Mouse (Mus musculus) MEL-GATA-1-ER (cell line): ENCODE data around the gene Fer1l4.
A peak's percentile ranks its signal among the peaks of the same experiment; 100 is the strongest.

Experiments used
- DNase-seq: peaks from one replicate; pipeline ENCODE4 v3.0.0-alpha.2; 2012; ENCODE audit warnings: low read depth; ENCODE audit errors: extremely low read depth

The Fer1l4 gene

DNA sequence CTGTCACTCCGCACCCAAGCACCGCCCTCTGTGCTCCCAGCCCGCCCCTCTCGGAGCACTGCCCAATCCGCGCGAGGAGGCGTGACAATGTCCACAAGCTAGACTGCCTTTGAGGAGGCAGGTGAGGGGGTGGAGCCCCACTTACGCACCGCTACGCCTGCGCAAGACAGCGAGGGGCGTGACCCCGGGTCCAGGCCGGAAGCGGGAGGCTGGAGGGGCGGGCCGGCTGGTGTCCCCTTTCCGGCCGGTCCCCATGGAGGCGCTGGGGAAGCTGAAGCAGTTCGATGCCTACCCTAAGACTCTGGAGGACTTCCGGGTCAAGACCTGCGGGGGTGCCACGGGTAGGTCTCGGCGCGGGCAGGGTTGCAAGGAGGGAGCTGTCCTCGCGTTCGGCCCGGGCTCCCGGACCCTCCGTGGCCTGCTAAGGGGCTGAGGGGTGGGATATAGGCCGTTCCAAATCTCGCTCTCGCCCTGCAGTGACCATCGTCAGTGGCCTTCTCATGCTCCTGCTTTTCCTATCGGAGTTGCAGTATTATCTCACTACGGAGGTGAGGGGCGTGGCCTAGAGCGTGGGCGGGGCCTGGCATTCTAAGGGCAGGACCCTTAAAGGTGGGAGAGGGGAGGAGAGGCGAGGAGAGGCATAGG lies 44.7 kb downstream of the Fer1l4 start, which contains the start of the genes 6430550D23Rik and Ergic3:
Gene 6430550D23Rik, minus strand, starts transcription at position 90 of the 645 bp plus-strand sequence.
Gene Ergic3, plus strand, starts transcription at position 158 of the 645 bp plus-strand sequence.
- peak; percentile 87 for DNase-seq

DNA sequence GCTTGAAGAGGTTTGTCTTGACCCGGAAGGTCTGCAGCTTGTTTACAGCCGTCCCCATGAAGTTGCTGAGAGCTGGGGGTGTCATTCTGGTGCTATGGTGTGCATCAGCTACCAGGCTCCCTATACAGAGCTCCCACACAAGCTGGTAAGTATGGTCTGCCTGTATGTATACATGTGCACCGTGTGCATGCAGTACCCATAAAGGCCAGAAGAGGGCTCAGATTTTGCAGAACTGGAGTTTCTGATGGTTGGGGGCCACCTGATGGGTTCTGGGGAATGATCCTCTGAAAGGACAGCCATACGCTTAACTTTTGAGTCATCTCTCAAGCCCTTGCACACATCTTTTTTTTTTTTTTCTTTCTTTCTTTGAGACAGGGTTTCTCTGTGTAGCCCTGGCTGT lies 47.4 kb downstream of the Fer1l4 start:
- DNase-seq: no peak

DNA sequence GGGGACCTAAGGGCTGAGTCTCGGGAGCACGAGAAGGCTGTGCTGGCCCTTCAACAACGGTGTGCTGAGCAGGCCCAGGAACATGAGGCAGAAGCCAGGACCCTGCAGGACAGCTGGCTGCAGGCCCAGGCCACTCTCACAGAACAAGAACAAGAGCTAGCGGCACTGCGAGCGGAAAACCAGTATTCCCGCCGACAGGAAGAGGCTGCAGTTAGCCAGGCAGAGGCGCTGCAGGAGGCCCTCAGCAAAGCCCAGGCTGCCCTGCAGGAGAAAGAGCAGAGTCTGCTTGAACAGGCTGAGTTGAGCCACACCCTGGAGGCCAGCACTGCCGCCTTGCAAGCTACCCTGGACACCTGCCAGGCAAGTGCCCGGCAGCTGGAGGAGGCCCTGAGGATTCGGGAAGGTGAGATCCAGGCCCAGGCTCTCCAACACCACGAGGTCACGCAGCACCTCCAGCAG lies 60.9 kb downstream of the Fer1l4 start:
- DNase-seq: no peak

DNA sequence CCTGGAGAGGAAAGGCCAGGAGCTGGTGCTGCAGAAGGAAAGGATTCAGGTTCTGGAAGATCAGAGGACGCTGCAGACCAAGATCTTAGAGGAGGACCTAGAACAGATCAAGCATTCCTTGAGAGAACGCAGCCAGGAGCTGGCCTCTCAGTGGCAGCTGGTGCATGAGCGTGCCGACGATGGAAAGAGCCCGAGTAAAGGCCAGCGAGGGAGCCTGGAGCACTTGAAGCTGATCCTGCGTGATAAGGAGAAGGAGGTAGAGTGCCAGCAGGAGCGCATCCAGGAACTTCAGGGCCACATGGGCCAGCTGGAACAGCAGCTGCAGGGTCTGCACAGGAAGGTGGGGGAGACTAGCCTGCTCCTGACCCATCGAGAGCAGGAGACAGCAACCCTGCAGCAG lies 61.6 kb downstream of the Fer1l4 start:
- DNase-seq: no peak

DNA sequence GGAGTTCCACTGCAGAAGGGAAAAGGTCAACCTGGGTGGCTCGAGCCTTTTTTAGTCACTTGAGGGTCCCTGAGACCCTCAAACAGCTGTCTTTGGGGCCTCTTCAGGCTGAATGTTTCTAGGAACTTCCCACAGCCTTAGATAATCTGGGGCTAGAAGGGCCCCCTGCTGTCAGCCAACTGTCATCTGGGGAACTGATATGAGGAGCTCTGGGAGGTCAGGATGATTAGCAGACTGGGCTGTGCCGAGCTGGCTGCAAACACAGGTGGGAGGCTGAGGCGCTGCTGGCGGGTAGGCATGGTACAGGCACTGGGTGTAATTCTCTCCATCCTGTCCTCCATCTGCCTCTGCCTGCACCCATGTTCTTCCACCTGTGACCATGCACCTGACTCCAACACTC lies 63.7 kb downstream of the Fer1l4 start:
- peak; percentile 68 for DNase-seq

DNA sequence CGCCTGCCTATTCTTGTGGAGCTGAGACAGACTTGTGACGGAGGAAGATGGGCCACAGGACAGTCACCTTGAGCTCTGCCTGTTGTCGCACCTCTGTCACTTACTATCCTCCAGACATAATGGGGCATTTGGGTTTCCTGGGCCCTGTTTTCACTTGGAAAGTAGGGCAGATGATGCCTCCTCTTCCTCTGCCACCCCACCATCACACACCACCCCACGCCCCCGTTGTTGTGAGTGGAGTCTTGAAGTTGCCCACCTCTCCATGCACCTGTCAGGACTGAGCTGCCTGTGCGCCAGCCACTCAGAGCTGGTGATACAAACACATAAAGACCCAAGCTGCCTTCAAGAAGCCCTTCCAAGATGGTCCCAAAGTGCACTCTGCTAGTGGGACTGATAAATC lies 65.6 kb downstream of the Fer1l4 start:
- no peak for DNase-seq

DNA sequence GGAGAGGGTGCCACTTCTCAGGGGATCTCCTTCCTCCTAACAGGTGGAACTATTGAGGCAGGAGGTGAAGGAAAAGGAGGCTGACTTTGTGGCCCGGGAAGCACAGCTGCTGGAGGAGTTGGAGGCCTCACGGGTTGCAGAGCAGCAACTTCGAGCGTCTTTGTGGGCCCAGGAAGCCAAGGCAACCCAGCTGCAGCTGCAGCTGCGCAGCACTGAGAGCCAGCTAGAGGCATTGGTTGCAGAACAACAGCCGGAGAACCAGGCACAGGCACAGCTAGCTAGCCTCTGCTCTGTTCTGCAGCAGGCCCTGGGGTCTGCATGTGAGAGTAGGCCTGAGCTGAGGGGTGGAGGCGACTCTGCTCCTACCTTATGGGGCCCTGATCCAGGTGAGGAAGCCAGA lies 67.0 kb downstream of the Fer1l4 start:
- DNase-seq: no peak

DNA sequence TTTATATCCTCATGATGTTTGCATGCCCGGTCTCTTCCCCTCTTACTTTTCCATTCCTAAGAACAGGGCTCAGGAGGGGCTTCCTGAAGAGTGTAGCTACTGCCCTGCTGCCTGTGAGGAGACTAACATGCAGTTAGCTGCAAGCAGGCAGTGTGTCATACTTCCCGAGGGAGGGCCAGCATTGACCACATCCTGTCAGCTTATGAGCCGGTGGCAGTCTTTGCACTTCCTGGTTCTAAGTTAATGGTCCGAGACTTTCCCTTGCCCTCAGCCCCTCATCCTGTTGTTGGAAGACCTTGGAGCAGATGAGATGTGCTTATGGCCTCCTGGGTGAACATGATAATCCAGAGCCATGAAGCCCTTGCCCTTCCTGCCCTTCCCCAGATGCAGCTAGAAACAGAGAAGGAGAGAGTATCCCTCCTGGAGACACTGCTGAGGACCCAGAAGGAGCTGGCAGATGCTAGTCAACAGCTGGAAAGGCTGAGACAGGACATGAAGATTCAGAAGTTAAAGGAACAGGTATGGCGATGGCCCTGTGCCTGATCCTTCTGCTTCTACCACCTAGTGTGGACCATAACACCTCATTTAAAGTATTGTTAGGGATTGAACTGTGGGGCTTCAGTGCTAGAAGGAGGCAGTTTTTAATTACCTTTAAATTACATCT lies 73.3 kb downstream of the Fer1l4 start:
- DNase-seq: no peak

DNA sequence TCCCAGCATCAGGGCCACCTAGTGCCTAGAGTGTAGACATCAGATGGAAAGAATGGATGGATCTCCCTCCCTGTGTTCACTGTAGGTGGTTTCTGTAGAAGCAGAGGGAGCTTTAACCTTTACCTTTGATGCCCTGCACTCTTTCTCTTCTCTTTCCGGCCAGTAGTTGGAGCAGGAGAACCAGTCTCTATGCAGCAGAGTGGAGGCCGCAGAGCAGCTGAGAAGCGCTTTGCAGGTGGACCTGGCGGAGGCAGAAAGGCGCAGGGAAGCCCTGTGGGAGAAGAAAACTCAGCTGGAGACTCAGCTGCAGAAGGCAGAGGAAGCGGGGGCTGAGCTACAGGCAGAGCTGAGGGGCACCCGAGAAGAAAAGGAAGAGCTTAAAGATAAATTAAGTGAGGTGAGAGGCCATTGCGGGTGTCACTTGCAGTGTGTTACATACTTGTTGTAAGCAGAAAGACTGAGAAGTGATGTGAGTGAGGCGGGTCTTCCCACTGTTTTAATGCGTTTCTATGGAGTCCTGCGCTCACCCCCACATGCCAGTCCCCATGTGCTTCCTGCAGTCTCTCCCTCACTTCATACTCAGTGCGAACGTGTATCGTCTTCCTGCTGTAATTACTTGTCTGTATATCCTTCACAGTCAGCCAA lies 78.5 kb downstream of the Fer1l4 start:
- DNase-seq: no peak

DNA sequence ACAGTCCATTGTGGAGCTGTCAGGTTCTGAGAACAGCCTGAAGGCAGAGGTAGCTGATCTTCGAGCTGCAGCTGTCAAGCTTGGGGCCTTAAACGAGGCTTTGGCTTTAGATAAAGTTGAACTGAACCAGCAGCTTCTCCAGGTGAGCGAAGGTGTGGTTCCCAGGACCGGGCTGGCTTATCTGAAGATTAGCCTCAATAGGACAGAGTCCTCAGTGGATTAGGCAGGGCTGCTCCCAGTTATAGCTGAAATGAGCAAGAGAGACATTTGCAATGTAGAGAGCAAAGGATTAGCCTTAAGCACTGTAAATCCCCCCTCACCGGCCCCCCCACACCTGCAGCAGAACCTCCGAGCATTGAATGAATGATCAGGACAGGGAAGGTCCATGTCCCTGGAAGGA lies 79.4 kb downstream of the Fer1l4 start:
- no peak for DNase-seq
